Mouse (Mus musculus): ENCODE results near the gene Casc4. TPM values are rescaled to one million over a fixed set of nuclear protein-coding genes. Genes with fewer than 3 reads are reported as not detected.

The Casc4 gene
- polyA plus RNA-seq, 1 experiment from 2014 or later = 17.6 TPM

- Histone ChIP-seq H3K9me3 (ENCODE audit: control insufficient read depth, low read length) (no peaks in the 10 kb centered on the region), H3K27me3 (ENCODE audit: control insufficient read depth, insufficient read depth, low read depth, low read length) (no peaks in the 10 kb centered on the region), H3K4me2 (ENCODE audit: low read depth, low read length) (no peak overlapping the region), H3K36me3 (ENCODE audit: control insufficient read depth, insufficient read depth, low read length) (no peaks in the 10 kb centered on the region), H3K4me3 (ENCODE audit: low read length) (no peak overlapping the region), H3K4me1 (replicated peaks; ENCODE audit: control insufficient read depth, insufficient read depth, low read length) (no peaks in the 10 kb centered on the region), H3K9ac (ENCODE audit: low read length) (no peak overlapping the region), H3K27ac (ENCODE audit: low read length) (no peak overlapping the region)
- no peak for ATAC-seq (ENCODE audit: low read depth)
- WGBS = 16% methylated on average over 2 of the region's 2 CpGs
Observed at GRCm38 (mm10) chr2:121852045-121852444, 14.7 kb upstream of the Casc4 start.

GRCm38 (mm10) chr2:121853974-121854373 is 12.8 kb upstream of the Casc4 start:
- H3K4me2 ChIP-seq (ENCODE audit: low read depth, low read length) = no peak overlapping the region
- H3K9me3 ChIP-seq (ENCODE audit: control insufficient read depth, low read length) = no peaks in the 10 kb centered on the region
- H3K4me3 ChIP-seq (ENCODE audit: low read length) = no peak overlapping the region
- no peak overlapping the region for H3K27ac ChIP-seq (ENCODE audit: low read length)
- no peak overlapping the region for H3K9ac ChIP-seq (ENCODE audit: low read length)
- H3K27me3 ChIP-seq (ENCODE audit: control insufficient read depth, insufficient read depth, low read depth, low read length) = no peaks in the 10 kb centered on the region
- WGBS = 58% methylated on average over 3 of the region's 3 CpGs
- no peak for ATAC-seq (ENCODE audit: low read depth)
- no peaks in the 10 kb centered on the region for H3K36me3 ChIP-seq (ENCODE audit: control insufficient read depth, insufficient read depth, low read length)
- no peaks in the 10 kb centered on the region for H3K4me1 ChIP-seq (replicated peaks; ENCODE audit: control insufficient read depth, insufficient read depth, low read length)

GRCm38 (mm10) chr2:121859380-121859980 is 7.3 kb upstream of the Casc4 start:
- Histone ChIP-seq H3K27me3 (ENCODE audit: control insufficient read depth, insufficient read depth, low read depth, low read length) (no peaks in the 10 kb centered on the region), H3K4me2 (ENCODE audit: low read depth, low read length) (no peak overlapping the region), H3K36me3 (ENCODE audit: control insufficient read depth, insufficient read depth, low read length) (no peaks in the 10 kb centered on the region), H3K4me1 (replicated peaks; ENCODE audit: control insufficient read depth, insufficient read depth, low read length) (no peaks in the 10 kb centered on the region), H3K4me3 (ENCODE audit: low read length) (no peak overlapping the region), H3K9ac (ENCODE audit: low read length) (no peak overlapping the region), H3K9me3 (ENCODE audit: control insufficient read depth, low read length) (no peaks in the 10 kb centered on the region), H3K27ac (ENCODE audit: low read length) (no peak overlapping the region)
- ATAC-seq (ENCODE audit: low read depth) = peak; percentile 17; the same call in 1 of the 2 replicates
- WGBS = 61% methylated on average over 5 of the region's 5 CpGs

GRCm38 (mm10) chr2:121866071-121866601 is 634 bp upstream of the Casc4 start:
- Histone ChIP-seq H3K4me1 (replicated peaks; ENCODE audit: control insufficient read depth, insufficient read depth, low read length) (peaks cover 12% of the 10 kb centered on the region), H3K9me3 (ENCODE audit: control insufficient read depth, low read length) (no peaks in the 10 kb centered on the region), H3K27me3 (ENCODE audit: control insufficient read depth, insufficient read depth, low read depth, low read length) (no peaks in the 10 kb centered on the region), H3K27ac (ENCODE audit: low read length) (peak overlapping the region; percentile 73), H3K4me2 (ENCODE audit: low read depth, low read length) (peak overlapping the region; percentile 56), H3K4me3 (ENCODE audit: low read length) (peak overlapping the region; percentile 81), H3K36me3 (ENCODE audit: control insufficient read depth, insufficient read depth, low read length) (0 out of 2 replicates have a peak, but pooled peaks cover 2% of the 10 kb centered on the region), H3K9ac (ENCODE audit: low read length) (peak overlapping the region; percentile 85)
- WGBS = under 1% methylated on average over 18 of the region's 18 CpGs
- no peak for ATAC-seq (ENCODE audit: low read depth)

GRCm38 (mm10) chr2:121867051-121867928 is 520 bp downstream of the Casc4 start:
- ATAC-seq (ENCODE audit: low read depth) = peak; percentile 64
- H3K4me2 ChIP-seq (ENCODE audit: low read depth, low read length) = peak overlapping the region; percentile 56
- H3K36me3 ChIP-seq (ENCODE audit: control insufficient read depth, insufficient read depth, low read length) = 0 out of 2 replicates have a peak, but pooled peaks cover 2% of the 10 kb centered on the region
- under 1% methylated on average over 62 of the region's 63 CpGs for WGBS
- peak overlapping the region; percentile 85 for H3K9ac ChIP-seq (ENCODE audit: low read length)
- peaks cover 12% of the 10 kb centered on the region for H3K4me1 ChIP-seq (replicated peaks; ENCODE audit: control insufficient read depth, insufficient read depth, low read length)
- peak overlapping the region; percentile 55 for H3K27ac ChIP-seq (ENCODE audit: low read length)
- no peaks in the 10 kb centered on the region for H3K9me3 ChIP-seq (ENCODE audit: control insufficient read depth, low read length)
- no peaks in the 10 kb centered on the region for H3K27me3 ChIP-seq (ENCODE audit: control insufficient read depth, insufficient read depth, low read depth, low read length)
- peak overlapping the region; percentile 81 for H3K4me3 ChIP-seq (ENCODE audit: low read length)

- H3K9me3 ChIP-seq (ENCODE audit: control insufficient read depth, low read length) = no peaks in the 10 kb centered on the region
- no peaks in the 10 kb centered on the region for H3K27me3 ChIP-seq (ENCODE audit: control insufficient read depth, insufficient read depth, low read depth, low read length)
- no peak overlapping the region for H3K4me2 ChIP-seq (ENCODE audit: low read depth, low read length)
- H3K9ac ChIP-seq (ENCODE audit: low read length) = no peak overlapping the region
- WGBS = 72% methylated on average over 1 of the region's 1 CpGs
- H3K4me3 ChIP-seq (ENCODE audit: low read length) = no peak overlapping the region
- no peak overlapping the region for H3K27ac ChIP-seq (ENCODE audit: low read length)
- no peaks in the 10 kb centered on the region for H3K4me1 ChIP-seq (replicated peaks; ENCODE audit: control insufficient read depth, insufficient read depth, low read length)
- no peak for ATAC-seq (ENCODE audit: low read depth)
- no peaks in the 10 kb centered on the region for H3K36me3 ChIP-seq (ENCODE audit: control insufficient read depth, insufficient read depth, low read length)
Observed at GRCm38 (mm10) chr2:121879506-121879905, 12.7 kb downstream of the Casc4 start.

- H3K36me3 ChIP-seq (ENCODE audit: control insufficient read depth, insufficient read depth, low read length) = no peaks in the 10 kb centered on the region
- H3K27ac ChIP-seq (ENCODE audit: low read length) = no peak overlapping the region
- ATAC-seq (ENCODE audit: low read depth) = no peak
- H3K27me3 ChIP-seq (ENCODE audit: control insufficient read depth, insufficient read depth, low read depth, low read length) = no peaks in the 10 kb centered on the region
- no peak overlapping the region for H3K4me2 ChIP-seq (ENCODE audit: low read depth, low read length)
- no peak overlapping the region for H3K4me3 ChIP-seq (ENCODE audit: low read length)
- no peaks in the 10 kb centered on the region for H3K9me3 ChIP-seq (ENCODE audit: control insufficient read depth, low read length)
- H3K4me1 ChIP-seq (replicated peaks; ENCODE audit: control insufficient read depth, insufficient read depth, low read length) = no peaks in the 10 kb centered on the region
- WGBS = 58% methylated on average over 1 of the region's 1 CpGs
- H3K9ac ChIP-seq (ENCODE audit: low read length) = no peak overlapping the region
Observed at GRCm38 (mm10) chr2:121885509-121886106, 18.8 kb downstream of the Casc4 start.

GRCm38 (mm10) chr2:121886406-121886805 is 19.6 kb downstream of the Casc4 start:
- Histone ChIP-seq H3K4me1 (replicated peaks; ENCODE audit: control insufficient read depth, insufficient read depth, low read length) (no peaks in the 10 kb centered on the region), H3K9ac (ENCODE audit: low read length) (no peak overlapping the region), H3K4me3 (ENCODE audit: low read length) (no peak overlapping the region), H3K36me3 (ENCODE audit: control insufficient read depth, insufficient read depth, low read length) (no peaks in the 10 kb centered on the region), H3K27ac (ENCODE audit: low read length) (no peak overlapping the region), H3K4me2 (ENCODE audit: low read depth, low read length) (no peak overlapping the region), H3K9me3 (ENCODE audit: control insufficient read depth, low read length) (no peaks in the 10 kb centered on the region), H3K27me3 (ENCODE audit: control insufficient read depth, insufficient read depth, low read depth, low read length) (no peaks in the 10 kb centered on the region)
- no peak for ATAC-seq (ENCODE audit: low read depth)
- 96% methylated on average over 1 of the region's 1 CpGs for WGBS

All from lung, embryonic 16.5 days (tissue).